In genomic region chr1:90601096-90601495, GRCm38 (mm10) we compare ENCODE assay signal across 26 mouse cellular contexts. TPM values are rescaled to one million over a fixed set of nuclear protein-coding genes. Genes with fewer than 3 reads are reported as not detected.
DNase-seq lines count a peak whose midpoint lies in the region; ATAC-seq and TF ChIP-seq lines count a peak whose summit lies in the region.
"Had no signal": no experiment of that assay in that cellular context is flagged by ENCODE, and none has a peak within 500 bp of the region (broad histone marks: within the 10 kb centered on the region; RNA-seq: fewer than 3 reads in every experiment).

No protein-coding gene starts in this region.

- WGBS in stomach, embryonic 14.5 days, result 53% methylated on average over 3 of the region's 3 CpGs

- intact Hi-C loops in left cerebral cortex, adult 2 months (cut with DNase I), result loop anchor here (5.0 kb wide), 1 partner anchor 241 kb away; the partner anchor contains the start of gene Col6a3

- peaks cover 4% of the 10 kb centered on the region; the same call in 1 of the 2 replicates for H3K36me3 ChIP-seq in stomach, embryonic 14.5 days (ENCODE audit: control insufficient read depth, insufficient read depth, low read length)

- H3K27ac ChIP-seq in stomach, embryonic 14.5 days (ENCODE audit: low read length), result peak overlapping the region; percentile 72; the same call in 1 of the 2 replicates
- H3K27ac ChIP-seq in left cerebral cortex, adult 2 months, result no peak overlapping the region
- H3K27ac ChIP-seq: embryonic facial prominence, embryonic 13.5 days; heart, embryonic 10.5 days; heart, embryonic 15.5 days; hindbrain, postnatal 0 days; liver, embryonic 12.5 days; midbrain, embryonic 12.5 days; neural tube, embryonic 12.5 days had no signal

- H3K4me3 ChIP-seq in stomach, embryonic 14.5 days (ENCODE audit: low read depth, low read length), result no peak overlapping the region
- H3K4me3 ChIP-seq in left cerebral cortex, adult 2 months, result no peak overlapping the region
- H3K4me3 ChIP-seq: embryonic facial prominence, embryonic 13.5 days; heart, embryonic 10.5 days; heart, embryonic 15.5 days; liver, embryonic 12.5 days; megakaryocyte, embryonic 14.5 days; midbrain, embryonic 12.5 days; myocyte; neural tube, embryonic 12.5 days had no signal

- ATAC-seq in stomach, embryonic 14.5 days (ENCODE audit: insufficient number of reproducible peaks, insufficient read depth, low FRiP score, low read depth), result peak; percentile 73; the same call in 1 of the 2 replicates
- ATAC-seq in CD4-positive, CD25-positive, alpha-beta regulatory T cell, adult 4 months, result no peak
- ATAC-seq: forebrain, postnatal 0 days; hindbrain, postnatal 0 days; liver, embryonic 12.5 days; liver, postnatal 0 days had no signal

- no peaks in the 10 kb centered on the region for H3K27me3 ChIP-seq in stomach, embryonic 14.5 days (ENCODE audit: control insufficient read depth, insufficient read depth, low read length)
- H3K27me3 ChIP-seq: heart, embryonic 15.5 days; neural tube, embryonic 12.5 days had no signal

- H3K4me2 ChIP-seq in stomach, embryonic 14.5 days (replicated peaks; ENCODE audit: low read depth, low read length), result no peak overlapping the region
- H3K4me2 ChIP-seq: embryonic facial prominence, embryonic 13.5 days; heart, embryonic 15.5 days; liver, embryonic 12.5 days; midbrain, embryonic 12.5 days; neural tube, embryonic 12.5 days had no signal

- H3K4me1 ChIP-seq in stomach, embryonic 14.5 days (ENCODE audit: control insufficient read depth, insufficient read depth, low read length), result no peaks in the 10 kb centered on the region

- H3K9ac ChIP-seq in stomach, embryonic 14.5 days (replicated peaks; ENCODE audit: low read depth, low read length), result no peak overlapping the region
- H3K9ac ChIP-seq: embryonic facial prominence, embryonic 13.5 days; forebrain, postnatal 0 days; heart, embryonic 15.5 days; liver, embryonic 12.5 days; liver, postnatal 0 days; midbrain, embryonic 12.5 days; neural tube, embryonic 12.5 days had no signal

- peak; percentile 41 for DNase-seq in adrenal gland, adult 2 months
- no peak for DNase-seq in adrenal gland, postnatal 36 days
- peak; percentile 39 for DNase-seq in 3134 (ENCODE audit: extremely low read depth, insufficient read length, low spot score)
- peak; percentile 6 for DNase-seq in fibroblast of lung, adult 2 months (ENCODE audit: low read depth)
- DNase-seq in urinary bladder, adult 2 months (ENCODE audit: low spot score), result no peak
- no peak for DNase-seq in left cerebral cortex, adult 2 months (ENCODE audit: extremely low spot score in 1 of 2, low spot score in 2 of 2)
- DNase-seq: adrenal gland, postnatal 14 days; forebrain, postnatal 0 days; gastrocnemius, postnatal 10 days; kidney, adult 11 months; kidney, postnatal 14 days; left cerebral cortex, postnatal 4 days; liver, postnatal 0 days; thymus, adult 2 months; thymus, postnatal 36 days had no signal

- no peak for TF ChIP-seq CTCF in left cerebral cortex, adult 2 months (IDR thresholded peaks at IDR 0.05)

- H3K9me3 ChIP-seq in stomach, embryonic 14.5 days (ENCODE audit: control insufficient read depth, low read depth, low read length), result no peaks in the 10 kb centered on the region
- H3K9me3 ChIP-seq: embryonic facial prominence, embryonic 13.5 days; heart, embryonic 10.5 days; heart, embryonic 15.5 days; liver, embryonic 12.5 days; midbrain, embryonic 12.5 days; neural tube, embryonic 12.5 days had no signal

RNA-seq across cellular contexts. Expression of gene Cops8, which starts 1.7 kb away (rescaled TPM):
- total RNA-seq in adrenal gland, adult 2 months (2021), result 10 to 100 TPM; 76.1 to 87.7 TPM
- polyA plus RNA-seq in adrenal gland, adult 2 months (2012; rRNA removed), result 25.8 and 28.5 TPM in 2 replicates
- 10 to 100 TPM; 68.9 to 93.9 TPM for total RNA-seq in adrenal gland, postnatal 36 days (2021)
- 147 and 165 TPM in 2 replicates for polyA plus RNA-seq in stomach, embryonic 14.5 days (2014; fragmentation: Nextera tagmentation; extraction: Ambion mirVana)
- polyA plus RNA-seq in urinary bladder, adult 2 months (2012; rRNA removed), result 86.3 and 88.6 TPM in 2 replicates
- total RNA-seq in left cerebral cortex, adult 2 months (2021), result 100 to 1,000 TPM; 108 to 132 TPM
- polyA plus RNA-seq in CD4-positive, CD25-positive, alpha-beta regulatory T cell, adult 4 months (2017; shearing (Covaris generic)), result 100 to 1,000 TPM; 149 to 150 TPM

Comparison
In these comparisons a context has a peak if more than half of its experiments do, and no peak if none do; other contexts are left out.
1. DNase-seq: peak in adrenal gland, adult 2 months (single experiment), 3134 (single experiment) and fibroblast of lung, adult 2 months (single experiment); none in adrenal gland, postnatal 36 days (0 of 2), urinary bladder, adult 2 months (single experiment) and left cerebral cortex, adult 2 months (0 of 2).